Mouse (Mus musculus): ENCODE results near the gene Fxyd4. TPM values are rescaled to one million over a fixed set of nuclear protein-coding genes. Genes with fewer than 3 reads are reported as not detected.

The Fxyd4 gene
- total RNA-seq, 2 experiments from 2014 or later, result not detected

- peak; percentile 83 for ATAC-seq (replicated peaks; ENCODE audit: low FRiP score, low TSS enrichment, poor library complexity, severe bottlenecking)
Measured at GRCm38 (mm10) chr6:117900126-117901080, 37.1 kb downstream of the Fxyd4 start, which contains the start of gene Hnrnpf. TSS of gene Hnrnpf (plus strand) at chr6:117900324.

DNA sequence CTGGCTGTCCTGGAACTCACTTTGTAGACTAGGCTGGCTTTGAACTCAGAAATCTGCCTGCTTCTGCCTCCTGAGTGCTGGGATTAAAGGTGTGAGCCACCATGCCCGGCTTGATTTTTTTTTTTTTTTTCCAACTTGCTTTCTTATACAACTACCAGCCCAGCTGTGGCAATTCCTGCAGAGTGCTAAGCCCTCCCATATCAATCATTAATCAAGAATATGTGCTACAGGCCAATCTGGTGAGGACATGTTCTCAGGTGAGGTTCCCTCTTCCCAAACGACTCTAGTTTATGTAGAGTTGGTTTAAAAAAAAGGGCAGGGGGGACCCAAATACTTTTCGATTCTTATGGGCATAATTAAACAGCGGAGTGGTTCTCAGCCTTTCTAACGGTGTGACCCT is 39.7 kb downstream of the Fxyd4 start:
- no peak for ATAC-seq (replicated peaks; ENCODE audit: low FRiP score, low TSS enrichment, poor library complexity, severe bottlenecking)

GRCm38 (mm10) chr6:117893435-117893834 is 44.1 kb downstream of the Fxyd4 start:
- no peak for ATAC-seq (replicated peaks; ENCODE audit: low FRiP score, low TSS enrichment, poor library complexity, severe bottlenecking)

DNA sequence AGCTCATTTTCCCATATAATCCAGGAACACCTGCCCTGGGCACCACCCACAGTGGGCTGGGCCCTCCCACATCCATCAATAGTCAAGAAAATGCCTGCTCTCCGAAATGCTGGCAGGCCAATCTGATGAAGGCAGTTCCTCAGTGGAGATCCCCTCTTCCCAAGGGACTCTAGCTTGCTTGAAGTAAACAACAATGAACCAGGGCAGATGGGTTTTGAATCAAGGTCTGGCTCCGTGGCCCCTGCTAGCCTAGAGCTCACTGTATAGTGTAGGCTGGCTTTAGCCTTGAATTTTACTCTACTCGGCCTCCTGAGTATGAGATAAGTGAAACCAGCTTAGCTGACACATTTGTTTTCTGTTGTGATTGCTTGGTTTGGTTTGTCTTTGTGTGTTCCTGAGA is 45.1 kb downstream of the Fxyd4 start:
- no peak for ATAC-seq (replicated peaks; ENCODE audit: low FRiP score, low TSS enrichment, poor library complexity, severe bottlenecking)

- peak; percentile 64 for ATAC-seq (replicated peaks; ENCODE audit: low FRiP score, low TSS enrichment, poor library complexity, severe bottlenecking)
Measured at GRCm38 (mm10) chr6:117891369-117892160, 45.9 kb downstream of the Fxyd4 start.

GRCm38 (mm10) chr6:117890257-117890656 is 47.2 kb downstream of the Fxyd4 start:
- ATAC-seq (replicated peaks; ENCODE audit: low FRiP score, low TSS enrichment, poor library complexity, severe bottlenecking), result no peak

- ATAC-seq (replicated peaks; ENCODE audit: low FRiP score, low TSS enrichment, poor library complexity, severe bottlenecking), result peak; percentile 85
Measured at GRCm38 (mm10) chr6:117888642-117889096, 48.8 kb downstream of the Fxyd4 start.

GRCm38 (mm10) chr6:117888032-117888431 is 49.5 kb downstream of the Fxyd4 start:
- no peak for ATAC-seq (replicated peaks; ENCODE audit: low FRiP score, low TSS enrichment, poor library complexity, severe bottlenecking)

- ATAC-seq (replicated peaks; ENCODE audit: low FRiP score, low TSS enrichment, poor library complexity, severe bottlenecking), result no peak
Measured at GRCm38 (mm10) chr6:117885943-117886342, 51.5 kb downstream of the Fxyd4 start.

Other genes starting within 250 kb of the Fxyd4 start
- gene Zfp637, start 96.5 kb downstream of the Fxyd4 start, total RNA-seq (2014; fragmentation: Nextera tagmentation), result 42.5 and 68.1 TPM in 2 replicates
- gene Zfp637, start 96.5 kb downstream of the Fxyd4 start, total RNA-seq (2017), result 36.5 and 38.9 TPM in 2 replicates
- 7.3 and 8.1 TPM in 2 replicates for gene Zfp239, start 75.6 kb downstream of the Fxyd4 start, total RNA-seq (2014; fragmentation: Nextera tagmentation)
- 2.4 and 21.7 TPM in 2 replicates for gene Zfp239, start 75.6 kb downstream of the Fxyd4 start, total RNA-seq (2017)
- 700 and 784 TPM in 2 replicates for gene Hnrnpf, start 37.4 kb downstream of the Fxyd4 start, total RNA-seq (2014; fragmentation: Nextera tagmentation)
- 1,626 and 1,721 TPM in 2 replicates for gene Hnrnpf, start 37.4 kb downstream of the Fxyd4 start, total RNA-seq (2017)
- 0.15 TPM in 1 of 2 replicates, not detected in the other for gene Rasgef1a, start 73.7 kb upstream of the Fxyd4 start, total RNA-seq (2014; fragmentation: Nextera tagmentation)
- not detected in 2 replicates for gene Rasgef1a, start 73.7 kb upstream of the Fxyd4 start, total RNA-seq (2017)
- gene Csgalnact2, start 201.4 kb upstream of the Fxyd4 start, total RNA-seq (2014; fragmentation: Nextera tagmentation), result 34.2 and 37.1 TPM in 2 replicates
- 71.7 and 117 TPM in 2 replicates for gene Csgalnact2, start 201.4 kb upstream of the Fxyd4 start, total RNA-seq (2017)

Measured in megakaryocyte-erythroid progenitor cell, adult 5-6 weeks (primary cell).